ENCODE assay signal across 13 mouse cellular contexts in the genomic region with DNA sequence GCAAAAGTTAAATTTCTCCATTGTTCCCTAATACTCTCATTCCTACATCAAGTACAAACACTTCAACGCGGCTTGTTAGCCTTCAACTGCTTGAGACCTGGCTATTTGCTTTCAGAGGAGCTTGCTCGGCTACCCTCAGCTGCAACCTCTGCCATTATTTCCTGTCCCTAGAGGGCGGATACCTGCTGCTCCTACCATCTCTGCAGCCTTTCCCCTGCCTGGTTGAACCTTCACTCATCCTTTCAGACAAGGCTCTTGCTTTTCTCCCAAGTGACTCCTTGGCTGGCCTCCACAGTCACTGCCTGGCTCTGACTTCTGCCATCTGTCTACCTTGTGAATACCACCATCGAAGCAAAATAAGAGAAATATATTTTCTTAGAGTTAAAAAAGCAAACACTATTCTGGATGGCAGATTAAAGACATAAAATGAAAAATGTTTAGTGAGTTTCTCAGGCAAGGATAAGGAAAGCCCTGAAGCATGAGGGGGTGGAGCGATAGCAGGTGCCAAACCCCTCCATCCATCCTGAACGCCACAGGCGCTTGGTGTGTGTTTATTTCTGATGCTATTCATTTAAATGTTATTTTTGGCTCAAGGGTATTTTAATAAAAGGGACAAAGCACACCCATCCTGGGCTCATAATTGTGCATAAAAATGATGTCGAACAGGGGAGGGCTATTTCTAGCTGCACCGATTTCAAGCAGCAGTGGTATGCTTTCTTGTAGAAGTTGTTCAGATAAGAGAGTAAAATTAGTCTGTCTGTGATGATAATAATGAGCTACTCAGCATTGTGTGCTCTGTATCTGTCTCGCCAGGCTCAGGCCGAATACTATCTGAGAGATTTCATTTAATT.
DNase-seq lines count a peak whose midpoint lies in the region; ATAC-seq and TF ChIP-seq lines count a peak whose summit lies in the region.
"Had no signal": no experiment of that assay in that cellular context is flagged by ENCODE, and none has a peak within 500 bp of the region (broad histone marks: within the 10 kb centered on the region; RNA-seq: fewer than 3 reads in every experiment).

No protein-coding gene starts in this region.

- TF ChIP-seq CTCF in forebrain, postnatal 0 days (IDR thresholded peaks at IDR 0.05; ENCODE audit: low read depth): no peak

- no peaks in the 10 kb centered on the region for H3K27me3 ChIP-seq in midbrain, embryonic 11.5 days (ENCODE audit: control insufficient read depth, insufficient read depth, low read length)
- H3K27me3 ChIP-seq in midbrain, embryonic 15.5 days (replicated peaks): no peaks in the 10 kb centered on the region
- no peaks in the 10 kb centered on the region for H3K27me3 ChIP-seq in forebrain, postnatal 0 days (ENCODE audit: insufficient read depth, low read length)
- no peaks in the 10 kb centered on the region for H3K27me3 ChIP-seq in midbrain, embryonic 13.5 days
- H3K27me3 ChIP-seq: Patski had no signal

- H3K4me2 ChIP-seq in midbrain, embryonic 11.5 days: no peak overlapping the region
- H3K4me2 ChIP-seq in midbrain, embryonic 15.5 days: no peak overlapping the region
- H3K4me2 ChIP-seq in forebrain, postnatal 0 days (ENCODE audit: low read depth): no peak overlapping the region
- H3K4me2 ChIP-seq in midbrain, embryonic 13.5 days (replicated peaks): no peak overlapping the region

- peaks cover 4% of the 10 kb centered on the region for H3K4me1 ChIP-seq in midbrain, embryonic 11.5 days (ENCODE audit: control insufficient read depth, insufficient read depth, low read length)
- H3K4me1 ChIP-seq in midbrain, embryonic 15.5 days: peaks cover 6% of the 10 kb centered on the region; the same call in 1 of the 2 replicates
- no peaks in the 10 kb centered on the region for H3K4me1 ChIP-seq in forebrain, postnatal 0 days (ENCODE audit: insufficient read depth)
- H3K4me1 ChIP-seq in midbrain, embryonic 13.5 days (replicated peaks): peaks cover 9% of the 10 kb centered on the region

- WGBS in midbrain, embryonic 11.5 days: 66% methylated on average over 12 of the region's 12 CpGs
- WGBS in midbrain, embryonic 15.5 days: 53% methylated on average over 12 of the region's 12 CpGs
- 46% methylated on average over 12 of the region's 12 CpGs for WGBS in forebrain, postnatal 0 days
- 56% methylated on average over 12 of the region's 12 CpGs for WGBS in midbrain, embryonic 13.5 days

- H3K27ac ChIP-seq in midbrain, embryonic 11.5 days (ENCODE audit: low read depth, low read length): no peak overlapping the region
- no peak overlapping the region for H3K27ac ChIP-seq in midbrain, embryonic 15.5 days
- no peak overlapping the region for H3K27ac ChIP-seq in forebrain, postnatal 0 days (ENCODE audit: low read depth, low read length)
- peak overlapping the region; percentile 40; the same call in 1 of the 2 replicates for H3K27ac ChIP-seq in midbrain, embryonic 13.5 days
- H3K27ac ChIP-seq: gastrocnemius, adult 2 months had no signal

- no peaks in the 10 kb centered on the region for H3K9me3 ChIP-seq in midbrain, embryonic 11.5 days (ENCODE audit: control insufficient read depth, low read length)
- no peaks in the 10 kb centered on the region for H3K9me3 ChIP-seq in midbrain, embryonic 15.5 days
- no peaks in the 10 kb centered on the region for H3K9me3 ChIP-seq in forebrain, postnatal 0 days (ENCODE audit: low read length)
- no peaks in the 10 kb centered on the region for H3K9me3 ChIP-seq in midbrain, embryonic 13.5 days

- peak; percentile 64 for ATAC-seq in frontal cortex, adult (ENCODE audit: low TSS enrichment)
- ATAC-seq in midbrain, embryonic 11.5 days (ENCODE audit: low FRiP score): peak; percentile 55; the same call in 1 of the 2 replicates
- no peak for ATAC-seq in midbrain, embryonic 15.5 days (replicated peaks)
- ATAC-seq in forebrain, postnatal 0 days: peak; percentile 48; the same call in 1 of the 2 replicates
- ATAC-seq in midbrain, embryonic 13.5 days: peak; percentile 68; the same call in 1 of the 2 replicates
- ATAC-seq: Patski had no signal

- no peak overlapping the region for H3K9ac ChIP-seq in midbrain, embryonic 11.5 days (ENCODE audit: low read length)
- H3K9ac ChIP-seq in midbrain, embryonic 15.5 days: no peak overlapping the region
- no peak overlapping the region for H3K9ac ChIP-seq in forebrain, postnatal 0 days
- no peak overlapping the region for H3K9ac ChIP-seq in midbrain, embryonic 13.5 days (replicated peaks)

- no peaks in the 10 kb centered on the region for H3K36me3 ChIP-seq in midbrain, embryonic 11.5 days (ENCODE audit: control insufficient read depth, insufficient read depth, low read length)
- H3K36me3 ChIP-seq in midbrain, embryonic 15.5 days (replicated peaks): no peaks in the 10 kb centered on the region
- no peaks in the 10 kb centered on the region for H3K36me3 ChIP-seq in forebrain, postnatal 0 days (ENCODE audit: insufficient read depth)
- H3K36me3 ChIP-seq in midbrain, embryonic 13.5 days: no peaks in the 10 kb centered on the region

- intact Hi-C loops in gastrocnemius, postnatal 36 days (cut with DNase I): no loop called here

- no peak for DNase-seq in frontal cortex, postnatal 14 days (ENCODE audit: low spot score in 2 of 2)
- no peak for DNase-seq in midbrain, embryonic 11.5 days (ENCODE audit: low spot score, missing footprints)
- no peak for DNase-seq in forebrain, postnatal 0 days
- DNase-seq in testis, postnatal 10 days (ENCODE audit: low spot score): no peak
- DNase-seq in gastrocnemius, postnatal 36 days: no peak
- DNase-seq: adrenal gland, postnatal 36 days; gastrocnemius, adult 2 months; kidney, adult 2 months; right cerebral cortex, postnatal 14 days had no signal

- no peak overlapping the region for H3K4me3 ChIP-seq in midbrain, embryonic 11.5 days (ENCODE audit: low read depth, low read length)
- H3K4me3 ChIP-seq in midbrain, embryonic 15.5 days: no peak overlapping the region
- H3K4me3 ChIP-seq in forebrain, postnatal 0 days (ENCODE audit: low read depth, low read length): no peak overlapping the region
- no peak overlapping the region for H3K4me3 ChIP-seq in midbrain, embryonic 13.5 days (replicated peaks)
- H3K4me3 ChIP-seq: gastrocnemius, adult 2 months had no signal
